Mouse (Mus musculus): ENCODE data around the gene Tubb4b. TPM values are rescaled to one million over a fixed set of nuclear protein-coding genes. Genes with fewer than 3 reads are reported as not detected.

Gene Tubb4b
- total RNA-seq, 2 experiments from 2014 or later = 826 to 940 TPM

DNA sequence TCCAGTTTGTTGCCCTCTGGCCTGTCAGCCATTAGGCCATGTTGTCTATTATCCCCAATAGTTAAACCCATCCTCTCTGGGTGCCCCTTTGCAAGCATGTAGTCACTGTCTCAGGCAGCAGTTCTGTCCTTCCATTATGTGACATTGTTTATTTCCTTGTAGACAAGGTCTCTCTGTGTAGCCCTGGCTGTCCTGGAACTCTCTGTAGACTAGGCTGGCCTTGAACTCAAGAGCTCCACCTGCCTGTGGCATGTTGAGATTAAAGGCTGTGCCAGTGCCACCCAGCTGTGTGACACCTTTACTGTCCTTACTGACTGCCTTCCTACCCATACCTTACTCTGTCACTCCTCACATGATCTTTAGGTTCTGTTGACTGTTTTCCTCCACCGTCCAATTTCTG lies 27.8 kb upstream of the Tubb4b start:
- ATAC-seq (replicated peaks; ENCODE audit: low FRiP score, poor library complexity, severe bottlenecking) = no peak

DNA sequence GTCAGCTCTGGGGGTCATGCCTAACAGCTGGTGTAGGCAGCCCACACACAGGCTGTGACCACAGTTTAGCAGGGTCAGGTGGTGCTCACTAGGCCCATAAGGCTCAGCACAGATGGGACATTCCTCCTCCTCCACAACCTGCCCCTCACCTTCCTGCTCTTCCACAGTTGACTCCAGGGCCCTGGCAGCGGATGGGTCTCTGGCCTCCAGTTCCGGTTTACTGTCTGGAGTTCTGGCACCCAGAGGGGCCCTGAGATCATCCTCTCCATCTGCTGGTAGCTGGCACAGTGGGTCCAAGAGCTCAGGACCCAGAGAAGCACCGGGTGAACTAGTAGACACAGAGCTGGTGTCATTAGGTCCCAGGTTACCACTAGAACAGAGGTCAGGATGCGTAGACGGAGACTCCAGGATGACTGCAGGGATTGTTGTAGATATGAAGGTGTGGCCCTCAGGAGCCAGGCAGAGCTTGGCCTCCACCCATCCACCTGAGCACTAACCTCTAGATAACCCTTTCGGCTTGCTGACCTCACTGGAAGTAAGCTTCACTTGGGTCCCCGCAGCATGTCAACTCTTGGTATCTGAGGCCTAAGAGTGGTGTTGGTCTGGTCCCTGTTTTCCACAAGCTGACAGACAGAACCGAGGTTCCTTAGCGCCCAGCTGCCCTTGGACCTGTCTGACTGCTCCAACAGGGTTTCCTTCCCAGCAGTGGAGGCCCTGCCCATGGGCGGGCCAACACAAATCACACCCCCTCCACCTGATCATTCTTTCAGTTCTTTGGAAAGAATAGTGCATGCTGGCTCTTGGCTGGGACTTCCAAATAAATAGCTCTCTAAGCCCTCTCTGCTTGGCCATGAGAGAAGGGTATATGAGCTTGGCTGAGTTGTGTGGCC lies 21.9 kb upstream of the Tubb4b start, which contains the start of gene AL732309.1:
TSS of gene AL732309.1 (minus strand) at position 681 of the 890 bp plus-strand sequence.
- ATAC-seq (replicated peaks; ENCODE audit: low FRiP score, poor library complexity, severe bottlenecking) = no peak

DNA sequence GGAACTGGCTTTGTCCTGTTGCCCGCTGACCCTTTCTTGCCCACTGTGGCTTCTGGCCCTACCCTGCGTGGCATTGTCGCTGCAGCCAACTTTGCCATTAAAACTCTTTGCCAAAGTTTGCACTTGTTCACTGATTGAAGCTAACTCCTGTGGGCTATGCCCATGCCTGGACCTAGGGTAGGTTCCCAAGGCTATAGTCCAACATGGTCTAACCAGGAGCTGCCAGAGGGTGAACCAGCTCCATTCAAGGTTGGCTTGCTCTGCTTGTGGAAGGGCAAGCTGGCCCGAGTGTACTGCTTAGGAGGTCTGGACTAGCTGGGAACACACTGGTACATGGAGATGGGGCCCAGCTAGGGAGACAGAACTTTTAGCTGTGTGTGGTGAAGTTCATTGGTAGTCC lies 19.6 kb upstream of the Tubb4b start:
- no peak for ATAC-seq (replicated peaks; ENCODE audit: low FRiP score, poor library complexity, severe bottlenecking)

DNA sequence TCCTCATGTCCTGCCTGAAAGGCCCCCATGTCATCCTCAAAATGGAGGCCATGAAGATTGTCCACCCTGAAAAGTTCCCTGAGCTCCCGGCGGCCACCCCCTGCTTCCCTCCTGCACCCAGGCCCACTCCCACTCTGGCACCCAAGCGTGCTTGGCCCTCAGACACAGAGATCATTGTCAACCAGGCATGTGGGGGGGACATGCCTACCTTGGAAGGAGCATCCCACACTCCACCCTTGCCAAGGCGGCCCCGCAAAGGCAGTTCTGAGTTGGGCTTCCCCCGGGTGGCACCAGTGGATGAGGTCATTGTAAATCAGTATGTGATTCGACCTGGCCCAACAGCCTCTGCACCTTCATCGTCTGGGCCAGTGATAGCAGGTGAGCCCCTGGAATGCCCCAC lies 18.8 kb upstream of the Tubb4b start:
- no peak for ATAC-seq (replicated peaks; ENCODE audit: low FRiP score, poor library complexity, severe bottlenecking)

DNA sequence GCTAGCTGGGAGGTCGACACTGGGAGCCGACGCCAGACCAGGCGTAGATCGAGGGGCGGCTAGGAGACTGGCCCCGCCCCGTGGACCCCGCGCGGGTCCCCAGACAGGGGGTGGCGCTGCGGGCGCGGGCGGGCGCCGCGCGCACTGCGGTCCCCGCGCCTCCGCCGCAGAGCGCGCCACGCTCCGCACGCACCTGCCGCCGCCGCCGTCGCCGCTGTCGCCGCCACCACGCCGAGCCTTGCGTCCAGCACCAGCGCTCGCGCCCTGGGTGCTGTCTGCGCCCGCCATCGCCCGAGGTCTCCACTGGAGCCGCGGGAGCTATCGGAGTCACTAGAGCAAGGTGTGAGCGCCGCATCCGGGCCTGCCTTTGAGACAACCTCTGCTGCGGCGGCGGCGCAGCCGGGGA lies 17.6 kb upstream of the Tubb4b start, which contains the start of the genes Rnf208 and Cysrt1:
TSS of gene Rnf208 (plus strand) at position 155 of the 406 bp plus-strand sequence.
TSS of gene Cysrt1 (minus strand) at position 352 of the 406 bp plus-strand sequence.
- ATAC-seq (replicated peaks; ENCODE audit: low FRiP score, poor library complexity, severe bottlenecking) = no peak

DNA sequence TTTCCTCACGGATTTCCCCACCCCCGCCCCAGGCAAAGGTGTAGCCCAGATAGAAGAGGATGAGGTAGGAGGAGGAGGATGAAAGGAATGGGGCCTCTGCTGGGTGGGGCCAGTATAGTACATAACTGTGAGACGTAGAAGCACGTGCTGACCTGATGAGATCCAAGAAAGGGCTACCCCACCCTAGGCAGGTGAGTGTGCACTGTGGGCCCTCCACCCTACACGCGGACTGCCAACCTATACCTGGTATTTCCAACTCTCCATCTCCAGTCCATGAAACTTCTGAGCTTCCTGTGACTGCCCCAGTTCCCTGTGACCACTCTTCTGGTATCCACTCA lies 16.9 kb upstream of the Tubb4b start:
- no peak for ATAC-seq (replicated peaks; ENCODE audit: low FRiP score, poor library complexity, severe bottlenecking)

DNA sequence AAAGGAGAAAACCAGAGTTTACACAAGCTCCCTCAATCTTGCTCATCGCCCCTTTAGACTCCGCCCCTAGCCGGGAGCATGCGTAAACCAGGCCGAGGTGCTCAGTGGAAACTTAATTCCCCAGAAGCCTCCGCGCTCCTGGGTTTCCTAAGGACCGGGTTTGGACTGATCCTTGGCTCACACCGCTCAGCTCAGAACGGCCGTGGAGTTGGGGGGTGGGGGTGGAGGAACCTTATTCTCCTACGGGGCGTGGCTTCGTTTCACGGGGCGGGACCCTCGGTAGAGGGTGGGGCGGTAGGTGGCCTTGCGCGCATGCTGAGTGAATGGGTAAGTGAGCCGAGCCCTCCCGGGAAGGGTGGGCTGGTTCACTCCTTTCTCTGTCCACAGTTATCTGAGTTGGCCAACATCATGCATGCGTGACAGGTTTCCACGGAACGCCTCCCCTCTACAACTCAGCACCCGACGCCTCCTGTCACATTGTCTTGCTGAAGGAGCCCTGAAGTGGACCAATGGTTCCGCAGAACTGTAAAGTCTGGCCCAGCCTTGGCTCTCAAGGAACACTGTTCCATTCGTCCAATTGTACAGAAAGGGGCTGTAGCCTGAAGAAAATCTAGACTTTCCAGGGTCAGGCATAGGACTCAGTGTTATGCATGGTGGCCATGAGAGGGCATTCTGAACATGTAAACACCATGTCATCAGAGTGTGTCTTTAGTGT lies 16.4 kb upstream of the Tubb4b start:
- peak; percentile 36; the same call in 1 of the 2 replicates for ATAC-seq (replicated peaks; ENCODE audit: low FRiP score, poor library complexity, severe bottlenecking)

DNA sequence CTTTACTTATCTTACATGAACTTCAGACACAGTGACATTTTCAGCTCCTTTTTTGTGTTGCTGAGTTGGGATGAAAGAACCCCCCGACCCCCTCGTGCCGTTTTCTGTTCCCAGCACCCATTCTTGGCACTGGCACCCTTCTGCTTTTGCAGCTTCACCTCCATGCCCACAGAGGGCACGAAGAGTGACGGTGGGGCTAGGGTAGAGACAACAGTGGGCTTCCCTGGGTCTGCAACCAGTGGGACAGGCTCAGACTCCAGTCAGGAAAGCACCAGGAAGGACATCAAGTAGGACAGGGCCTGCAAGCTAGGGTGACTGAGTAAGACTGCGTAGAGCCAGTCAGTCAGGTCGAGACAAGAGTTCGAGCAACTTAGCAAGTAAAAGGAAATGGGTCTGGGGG lies 15.8 kb upstream of the Tubb4b start:
- no peak for ATAC-seq (replicated peaks; ENCODE audit: low FRiP score, poor library complexity, severe bottlenecking)

DNA sequence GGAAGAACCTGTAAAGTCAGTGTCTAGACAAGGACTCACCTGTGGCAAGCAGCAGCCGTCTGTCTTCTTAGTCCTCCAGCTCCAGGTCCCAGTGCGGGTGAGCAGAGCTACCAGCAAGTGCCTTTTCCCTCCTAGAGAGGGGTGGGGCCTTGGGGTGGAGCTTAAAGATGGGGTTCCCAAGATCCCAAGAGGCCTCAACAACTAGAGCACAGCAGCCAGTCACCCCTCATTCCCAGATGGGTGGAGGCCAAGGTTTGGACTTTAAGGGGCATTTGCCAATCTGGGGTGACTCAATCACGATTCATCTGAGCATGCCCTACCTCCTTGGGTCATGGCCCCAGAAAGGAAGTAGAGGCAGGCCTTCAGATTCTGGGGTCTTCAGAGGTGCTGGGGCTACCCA lies 15.3 kb upstream of the Tubb4b start:
- ATAC-seq (replicated peaks; ENCODE audit: low FRiP score, poor library complexity, severe bottlenecking) = no peak

DNA sequence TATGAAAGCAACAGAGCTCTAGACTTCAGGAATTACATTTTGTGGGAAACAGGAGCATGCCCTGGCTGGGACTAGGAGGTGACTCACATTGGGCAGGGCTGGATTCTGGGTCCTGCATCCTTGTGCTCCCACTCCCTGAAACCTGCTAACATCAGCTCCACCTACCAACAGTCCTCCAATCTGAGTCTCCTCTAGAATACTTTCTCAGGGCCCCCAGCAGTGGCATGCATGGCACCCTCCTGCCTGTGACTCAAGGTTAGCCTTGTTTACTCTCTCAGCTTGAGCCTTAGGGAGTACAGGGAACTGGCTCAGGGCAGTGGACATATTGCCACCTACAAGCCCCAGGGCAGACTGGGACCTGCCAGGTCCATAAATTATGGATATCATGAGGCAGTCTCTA lies 13.6 kb upstream of the Tubb4b start:
- ATAC-seq (replicated peaks; ENCODE audit: low FRiP score, poor library complexity, severe bottlenecking) = no peak

DNA sequence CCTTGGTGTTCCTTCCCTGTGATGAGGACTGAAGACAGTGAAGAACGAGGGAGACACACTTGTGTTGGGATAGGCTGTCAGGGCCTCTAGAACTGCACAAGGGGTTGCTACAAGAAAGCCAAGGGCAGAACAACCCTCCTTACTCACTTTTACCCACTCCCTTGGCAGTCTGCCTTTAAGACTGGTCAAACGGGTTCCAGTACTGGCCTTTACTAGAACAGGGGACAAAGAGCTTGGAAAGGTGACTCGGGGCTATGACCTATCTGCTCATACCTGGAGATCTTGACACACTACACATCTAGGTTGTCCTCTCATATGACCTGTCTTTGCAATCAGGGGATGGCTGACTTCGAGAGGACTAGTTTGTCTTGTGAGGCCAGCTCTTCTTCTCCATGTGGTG lies 13.0 kb upstream of the Tubb4b start:
- no peak for ATAC-seq (replicated peaks; ENCODE audit: low FRiP score, poor library complexity, severe bottlenecking)

DNA sequence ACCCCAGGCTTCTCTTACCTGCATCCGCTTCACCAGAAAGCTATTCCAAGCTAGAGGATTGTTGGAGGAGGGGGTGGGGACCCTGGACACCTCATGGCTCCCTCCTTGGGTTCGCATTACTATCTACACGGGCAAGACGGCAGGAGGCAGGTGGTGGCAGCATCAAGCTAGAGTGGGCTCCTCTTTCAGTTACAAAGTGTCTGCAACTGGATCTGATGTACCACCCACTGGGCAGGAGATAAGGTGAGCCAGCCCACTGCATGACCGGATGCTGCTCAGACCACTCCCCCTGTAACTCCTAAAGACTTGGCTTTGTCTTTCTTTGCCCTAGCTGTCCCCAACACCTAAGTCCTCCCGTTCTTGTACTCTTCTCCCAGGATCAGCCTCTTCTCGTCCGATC lies 12.1 kb upstream of the Tubb4b start, which contains the start of gene Rnf224:
TSS of gene Rnf224 (minus strand) at position 174 of the 400 bp plus-strand sequence.
- ATAC-seq (replicated peaks; ENCODE audit: low FRiP score, poor library complexity, severe bottlenecking) = no peak

DNA sequence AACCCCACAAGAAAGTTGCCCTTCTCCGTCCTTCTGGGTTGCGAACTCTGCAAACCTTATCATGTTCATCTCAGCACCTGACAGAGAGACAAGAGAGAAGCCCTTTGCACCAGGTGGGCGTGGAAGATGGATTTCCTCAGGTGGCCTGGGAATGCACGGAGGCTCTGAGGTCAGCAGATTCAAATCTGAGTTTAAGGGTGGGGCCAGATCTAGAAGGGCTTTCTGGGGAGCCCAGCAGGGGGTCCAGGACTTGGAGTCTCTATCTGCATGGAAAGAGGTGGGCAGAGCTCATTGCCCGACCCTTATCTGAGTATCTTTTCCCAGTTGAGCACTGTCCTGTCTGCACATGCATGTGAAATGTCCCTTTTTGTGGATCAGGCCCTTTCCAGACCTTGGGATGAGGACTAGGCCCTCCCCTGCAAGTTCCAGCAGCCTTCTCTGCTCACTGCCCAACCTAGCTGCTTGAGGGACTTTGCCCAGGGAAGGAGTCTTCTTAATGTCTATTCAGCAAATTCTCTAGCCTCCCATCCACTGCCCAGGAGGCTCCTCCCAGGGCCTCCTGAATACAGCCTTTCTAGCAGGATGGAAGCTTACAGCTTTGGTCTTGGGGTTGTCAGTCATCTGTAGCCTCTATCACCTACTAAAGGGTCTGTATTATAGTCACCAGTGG lies 10.2 kb upstream of the Tubb4b start:
- no peak for ATAC-seq (replicated peaks; ENCODE audit: low FRiP score, poor library complexity, severe bottlenecking)

DNA sequence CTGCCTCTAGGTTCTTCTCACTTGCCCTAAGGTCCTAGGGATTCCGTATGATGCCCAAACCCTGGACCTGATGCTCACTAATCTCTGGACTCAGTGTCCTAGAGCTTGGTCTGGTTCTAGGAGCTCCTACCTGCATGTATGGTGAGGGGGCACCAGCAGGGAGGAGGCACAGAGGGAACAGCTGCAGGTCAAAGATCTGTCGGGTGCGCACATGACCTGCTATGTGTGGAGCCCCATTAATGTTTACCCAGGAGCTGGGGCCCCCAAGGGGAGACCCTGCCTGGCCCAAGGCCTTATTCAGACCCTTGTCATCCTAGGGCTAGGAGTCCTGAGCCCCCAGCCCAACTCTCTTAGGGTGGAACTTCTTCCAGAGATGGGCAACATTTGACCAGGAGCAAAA lies 9.5 kb upstream of the Tubb4b start, which contains the start of gene Slc34a3:
TSS of gene Slc34a3 (minus strand) at position 315 of the 400 bp plus-strand sequence.
- ATAC-seq (replicated peaks; ENCODE audit: low FRiP score, poor library complexity, severe bottlenecking) = no peak

DNA sequence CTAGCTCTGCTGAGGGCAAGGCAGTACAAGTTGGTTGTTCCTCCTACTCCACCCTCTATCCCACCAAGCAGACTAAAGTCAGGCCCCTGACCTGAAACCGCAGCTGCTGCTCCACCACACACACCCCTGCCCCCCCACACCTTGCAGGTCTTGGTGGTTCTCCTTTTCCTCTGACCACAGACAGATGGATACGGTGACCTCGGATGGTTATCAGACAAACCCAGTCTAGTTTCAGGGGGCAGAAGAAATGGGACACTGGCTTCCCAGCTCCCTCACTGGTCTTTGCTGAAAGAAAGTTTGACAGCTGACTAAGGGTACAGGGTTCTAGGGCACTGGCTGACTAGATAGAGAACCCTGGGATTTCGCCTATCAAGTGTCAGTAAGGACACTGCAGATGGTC lies 8.9 kb upstream of the Tubb4b start:
- ATAC-seq (replicated peaks; ENCODE audit: low FRiP score, poor library complexity, severe bottlenecking) = no peak

DNA sequence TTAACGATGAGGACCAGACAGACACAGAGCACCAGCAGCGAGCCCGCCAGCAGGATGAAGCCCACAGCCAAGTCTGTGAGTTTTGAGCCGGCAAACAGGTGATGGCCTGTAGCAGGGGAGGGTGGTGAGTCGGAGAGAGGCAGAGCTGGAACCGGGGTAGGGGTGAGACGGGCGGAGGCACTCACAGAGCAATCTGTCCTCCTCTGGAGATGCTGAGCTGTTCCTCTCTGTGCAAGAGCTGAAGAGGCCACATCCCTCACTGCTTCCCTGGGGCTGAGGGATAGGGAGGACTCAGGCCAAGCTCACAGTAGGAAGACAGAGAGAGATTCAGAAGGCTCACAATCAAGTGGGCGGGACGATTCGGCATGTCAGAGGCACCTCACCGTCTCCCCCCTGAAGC lies 6.5 kb upstream of the Tubb4b start:
- ATAC-seq (replicated peaks; ENCODE audit: low FRiP score, poor library complexity, severe bottlenecking) = no peak

DNA sequence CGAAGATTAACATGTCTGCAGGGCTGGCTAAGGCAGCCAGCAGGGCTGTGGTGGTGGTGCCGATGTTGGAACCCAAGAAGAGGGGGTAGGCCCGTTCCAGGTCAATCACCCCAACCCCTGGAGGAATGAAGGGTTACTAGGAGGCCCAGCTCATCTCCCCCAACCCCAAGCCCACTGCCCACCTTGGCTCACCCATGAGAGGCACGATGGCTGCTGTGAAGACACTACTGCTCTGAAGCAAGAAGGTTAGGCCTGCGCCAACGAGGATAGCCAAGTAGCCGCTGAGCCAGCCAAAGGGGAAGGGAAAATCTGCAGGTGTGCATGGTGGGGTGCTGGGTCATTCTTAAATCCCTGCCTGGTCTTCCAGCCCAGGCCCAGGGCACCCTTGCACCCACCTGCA lies 6.1 kb upstream of the Tubb4b start:
- ATAC-seq (replicated peaks; ENCODE audit: low FRiP score, poor library complexity, severe bottlenecking) = no peak

DNA sequence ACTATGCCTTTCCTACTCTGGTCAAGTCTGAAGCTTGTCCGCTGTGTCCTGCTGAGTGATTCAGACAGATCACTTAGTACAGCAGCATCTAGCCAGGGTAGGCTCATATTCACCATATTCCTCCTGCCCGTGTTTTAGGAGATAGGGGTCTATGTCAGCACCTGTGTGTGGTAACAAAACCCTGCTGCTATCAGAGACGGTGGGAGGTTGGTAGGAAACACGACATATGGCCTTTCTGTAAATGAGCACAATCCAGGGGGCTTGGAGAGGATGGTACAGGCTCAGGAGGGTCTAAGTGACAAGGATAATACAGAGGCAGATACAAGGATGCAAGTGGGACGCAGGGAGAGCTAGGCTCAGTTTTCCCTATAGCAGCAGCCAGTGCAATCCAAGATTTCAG lies 5.1 kb upstream of the Tubb4b start:
- ATAC-seq (replicated peaks; ENCODE audit: low FRiP score, poor library complexity, severe bottlenecking) = no peak

DNA sequence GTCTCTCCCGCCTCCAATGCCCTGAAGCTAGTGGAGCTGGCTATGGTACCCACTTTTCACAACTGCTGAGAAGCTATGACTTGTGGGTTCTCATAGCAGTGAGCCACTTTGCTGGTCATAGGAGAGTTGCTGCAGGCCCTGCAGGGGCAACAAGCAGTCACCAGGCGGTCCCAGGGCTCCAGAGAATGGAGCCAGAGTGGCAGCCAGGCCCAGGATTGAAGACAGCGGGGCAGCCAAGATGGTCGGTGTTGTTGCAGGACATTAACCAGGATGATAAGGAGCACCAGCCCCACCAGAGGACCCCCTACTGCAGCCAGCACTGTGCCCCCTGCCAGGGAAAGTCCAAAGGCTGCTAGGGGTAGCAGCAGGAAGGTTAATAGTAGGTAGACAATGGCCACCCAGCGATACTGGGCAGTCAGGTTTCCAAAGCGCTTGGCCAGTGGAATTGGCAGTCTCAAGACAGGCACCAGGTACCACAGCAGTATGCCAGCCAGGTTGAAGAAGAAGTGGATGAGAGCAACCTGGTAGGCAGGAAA lies 4.6 kb upstream of the Tubb4b start:
- ATAC-seq (replicated peaks; ENCODE audit: low FRiP score, poor library complexity, severe bottlenecking) = no peak

DNA sequence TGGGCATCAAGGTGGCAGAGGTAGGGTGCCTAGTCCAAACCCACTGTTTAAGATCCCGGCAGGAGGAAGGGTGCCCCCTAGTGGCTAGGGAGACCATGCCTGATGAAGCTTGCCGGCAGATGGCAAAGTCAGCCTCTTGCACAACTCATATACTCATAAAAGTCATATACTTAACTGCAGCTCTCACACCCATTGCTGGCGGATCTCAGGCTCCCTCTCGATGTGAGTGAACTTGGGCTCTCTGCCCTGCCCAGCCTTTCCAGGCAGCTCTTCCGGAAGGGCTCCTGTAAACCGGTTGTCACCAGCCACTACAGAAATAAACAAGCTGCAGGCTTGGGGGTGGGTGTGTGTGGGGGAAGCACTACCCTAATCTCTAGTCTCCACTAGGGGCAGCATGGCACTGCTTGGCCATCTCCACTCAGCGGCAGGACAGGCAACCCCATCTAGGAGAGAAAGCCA lies 4.0 kb upstream of the Tubb4b start:
- ATAC-seq (replicated peaks; ENCODE audit: low FRiP score, poor library complexity, severe bottlenecking) = peak; percentile 53

Data from erythroid progenitor cell, adult 5-6 weeks (primary cell).